Mouse (Mus musculus) gastrocnemius, adult 8-10 months (tissue): Measurements from ENCODE around the gene Scel. TPM values are rescaled to one million over a fixed set of nuclear protein-coding genes. Genes with fewer than 3 reads are reported as not detected.

Experiments used
- DNase-seq, 2 experiments: peaks; one replicate each; pipeline ENCODE4 v3.0.0; 2022; ENCODE audit warnings: low spot score in 2 of 2
- total RNA-seq, 4 experiments: library from RNA; stranded (reverse); gene quantifications; 2 replicates each; pipeline ENCODE4 v1.2.4; 2022

Scel gene
- total RNA-seq, 4 experiments from 2014 or later = 0.16 to 0.58 (median 0.19) TPM

DNA sequence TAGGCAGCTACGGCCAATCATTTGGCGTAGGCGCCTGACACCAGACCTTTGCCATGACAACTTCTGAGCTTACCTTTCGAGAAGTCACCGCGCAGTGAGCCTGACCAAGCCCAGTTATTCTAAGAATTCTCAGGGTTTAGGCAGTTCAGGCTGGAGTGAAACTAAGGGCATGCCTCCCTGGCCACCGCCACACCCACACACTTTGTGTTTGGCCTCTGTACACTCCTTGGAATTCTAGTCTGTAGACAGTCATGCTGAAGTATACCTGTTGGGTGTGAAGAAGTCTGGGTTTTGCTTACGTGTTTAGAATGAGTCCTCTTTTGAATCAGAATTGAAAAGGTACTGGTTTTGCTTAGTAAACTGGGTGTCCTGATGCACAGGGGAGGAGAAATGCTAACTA is 3.6 kb upstream of the Scel start:
- DNase-seq = no peak

DNA sequence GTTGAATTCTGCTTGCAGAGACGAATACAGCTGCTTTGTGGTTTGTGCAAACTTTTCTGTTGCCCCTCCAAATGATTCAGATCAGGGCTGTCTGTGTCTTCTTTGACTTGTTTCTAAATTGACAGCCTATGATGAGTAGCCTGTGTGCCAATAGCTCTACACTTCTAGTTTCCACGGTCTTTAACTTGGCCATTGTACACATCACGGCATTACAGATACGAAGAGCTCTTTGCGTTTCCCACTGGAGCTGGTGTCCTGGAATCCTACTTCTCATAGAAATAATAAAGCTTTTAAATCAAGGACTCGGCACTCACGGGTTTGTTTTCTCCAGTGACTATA is 300 bp downstream of the Scel start:
- no peak for DNase-seq

DNA sequence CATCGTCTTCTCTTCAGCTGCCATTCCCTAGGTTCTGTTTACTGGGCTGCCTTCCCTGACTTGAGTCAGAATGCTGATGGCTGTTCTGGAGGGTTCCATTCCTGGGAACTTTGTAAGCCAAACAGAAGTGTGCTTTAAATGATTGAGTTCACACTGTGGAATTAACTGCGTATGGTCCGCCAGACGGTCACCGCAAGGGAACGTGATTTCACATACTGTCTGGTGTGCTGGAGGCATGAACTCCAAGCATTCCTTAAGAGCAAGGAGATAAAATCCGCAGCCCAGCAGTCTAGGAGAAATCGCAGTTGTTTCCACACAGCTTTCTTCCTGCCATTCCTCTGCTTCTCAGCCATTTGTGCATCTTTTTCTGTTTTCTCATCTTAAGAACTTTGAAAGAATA is 2.3 kb downstream of the Scel start:
- DNase-seq = no peak

DNA sequence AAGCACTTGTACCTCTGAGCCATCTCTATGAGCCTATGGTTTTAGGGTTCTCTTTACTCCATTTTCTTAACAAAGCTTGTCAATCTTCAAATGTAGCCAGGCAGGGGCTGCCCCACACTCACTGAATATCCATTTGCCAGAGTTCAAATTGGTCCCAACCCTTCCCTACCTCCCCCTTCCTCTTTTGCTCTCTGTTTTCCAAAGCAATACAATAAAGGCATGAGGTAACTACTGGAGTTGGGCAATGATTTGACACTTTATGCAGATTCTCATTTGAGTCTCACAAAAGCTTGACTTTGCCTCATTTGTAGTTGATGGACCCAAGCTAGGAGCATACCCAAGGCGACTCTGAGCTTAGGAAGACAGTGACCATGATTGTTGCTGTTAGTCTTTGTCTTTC is 13.1 kb downstream of the Scel start:
- DNase-seq = no peak

DNA sequence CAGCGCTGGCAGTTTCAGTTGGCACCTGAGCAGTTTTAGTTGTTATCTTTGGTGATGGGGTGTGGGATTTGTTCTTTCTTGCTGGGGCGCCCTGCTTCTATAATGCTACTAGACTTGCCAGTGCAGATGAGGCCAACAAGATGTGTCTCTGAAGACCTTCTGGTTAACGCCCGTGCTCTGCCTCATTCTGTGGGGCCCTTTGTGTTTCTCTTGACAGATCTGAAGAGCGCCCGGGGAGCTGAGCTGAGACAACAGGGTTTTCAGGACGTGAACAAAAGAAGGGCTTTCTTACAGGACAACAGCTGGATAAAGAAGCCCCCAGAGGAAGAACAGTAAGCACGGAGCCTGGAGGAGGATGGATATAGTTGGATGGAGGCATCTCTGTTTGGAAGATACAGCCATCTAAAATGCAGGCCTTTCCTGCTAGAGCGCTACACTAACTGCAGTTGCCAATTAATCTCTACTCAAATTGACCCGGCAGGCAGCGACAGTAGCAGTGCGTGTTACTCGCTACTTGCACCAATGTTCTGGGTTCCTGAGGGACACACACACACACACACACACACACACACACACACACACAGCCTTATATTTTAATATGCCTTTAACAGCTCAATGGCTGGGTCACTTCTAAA is 16.7 kb downstream of the Scel start:
- DNase-seq = no peak

DNA sequence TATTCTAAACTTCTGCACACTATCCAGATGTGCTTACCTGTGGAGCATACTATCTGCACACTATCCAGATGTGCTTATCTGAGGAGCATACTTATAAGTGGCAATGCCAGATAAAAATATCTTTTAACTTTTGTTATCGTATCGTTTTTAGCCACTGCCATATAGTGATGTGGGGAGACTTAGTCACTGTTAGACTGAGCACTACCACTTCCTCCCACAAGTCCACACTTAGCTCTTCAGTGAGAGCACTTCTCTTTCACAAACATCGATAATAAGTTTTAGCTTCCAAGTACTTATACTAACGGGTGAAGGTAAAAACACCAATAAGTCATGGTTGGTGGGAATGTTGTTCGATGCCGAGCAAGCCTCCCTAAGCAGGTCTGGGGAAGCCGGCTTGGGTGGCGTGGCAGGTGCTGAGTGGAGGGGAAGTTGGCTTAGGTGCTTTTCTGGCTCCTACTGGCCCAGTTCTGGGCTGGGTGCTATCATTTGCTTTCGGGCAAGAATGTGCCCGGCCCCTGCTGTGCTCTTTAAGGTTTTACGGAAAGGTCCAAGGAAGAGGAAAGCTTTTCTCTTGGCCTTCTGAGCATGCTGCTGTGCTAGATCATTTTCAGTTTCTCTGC is 18.7 kb downstream of the Scel start:
- no peak for DNase-seq

DNA sequence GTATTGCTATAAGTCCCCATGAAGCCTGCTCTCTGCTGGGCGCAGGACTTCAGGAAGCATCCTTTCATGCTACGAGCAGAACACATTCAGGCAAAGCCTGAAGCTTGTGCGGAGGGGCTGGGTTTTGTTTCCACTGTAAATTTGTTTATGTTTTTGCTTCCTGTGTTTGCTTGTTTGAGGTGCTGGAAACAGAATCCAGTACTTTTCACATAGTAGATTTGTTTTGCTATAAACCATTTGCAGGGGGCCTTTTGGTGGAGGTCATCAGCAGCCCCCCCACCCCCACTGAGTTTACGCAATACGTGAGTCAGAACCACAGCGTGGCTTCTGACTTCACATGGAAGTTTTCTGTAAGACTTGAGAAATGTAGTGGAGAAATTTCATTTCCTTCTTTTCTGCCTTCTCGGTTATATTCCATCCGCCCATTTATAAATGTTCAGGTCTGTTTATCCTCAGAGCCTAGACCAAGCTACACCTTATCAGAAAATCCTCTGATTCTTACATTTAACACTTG is 22.4 kb downstream of the Scel start:
- DNase-seq = no peak

DNA sequence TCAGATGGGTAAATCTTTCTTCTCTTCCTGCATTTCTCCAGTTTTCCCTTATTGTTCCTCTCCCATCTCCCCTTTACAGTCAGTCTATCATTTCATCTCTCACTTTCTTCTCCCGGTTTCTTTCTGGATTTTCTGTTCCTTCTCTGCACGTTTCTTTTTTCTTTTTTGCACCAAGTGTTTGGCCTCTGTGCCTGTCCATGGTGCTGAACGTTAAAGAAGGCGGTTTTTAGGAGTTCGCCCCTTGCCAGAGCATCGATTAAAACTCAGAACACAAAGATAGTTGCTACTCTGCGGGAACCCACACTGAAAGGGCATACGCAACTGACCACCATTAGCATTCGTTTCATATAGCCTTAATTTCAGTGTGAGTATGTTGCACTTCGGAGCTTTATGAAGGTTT is 23.2 kb downstream of the Scel start:
- no peak for DNase-seq

DNA sequence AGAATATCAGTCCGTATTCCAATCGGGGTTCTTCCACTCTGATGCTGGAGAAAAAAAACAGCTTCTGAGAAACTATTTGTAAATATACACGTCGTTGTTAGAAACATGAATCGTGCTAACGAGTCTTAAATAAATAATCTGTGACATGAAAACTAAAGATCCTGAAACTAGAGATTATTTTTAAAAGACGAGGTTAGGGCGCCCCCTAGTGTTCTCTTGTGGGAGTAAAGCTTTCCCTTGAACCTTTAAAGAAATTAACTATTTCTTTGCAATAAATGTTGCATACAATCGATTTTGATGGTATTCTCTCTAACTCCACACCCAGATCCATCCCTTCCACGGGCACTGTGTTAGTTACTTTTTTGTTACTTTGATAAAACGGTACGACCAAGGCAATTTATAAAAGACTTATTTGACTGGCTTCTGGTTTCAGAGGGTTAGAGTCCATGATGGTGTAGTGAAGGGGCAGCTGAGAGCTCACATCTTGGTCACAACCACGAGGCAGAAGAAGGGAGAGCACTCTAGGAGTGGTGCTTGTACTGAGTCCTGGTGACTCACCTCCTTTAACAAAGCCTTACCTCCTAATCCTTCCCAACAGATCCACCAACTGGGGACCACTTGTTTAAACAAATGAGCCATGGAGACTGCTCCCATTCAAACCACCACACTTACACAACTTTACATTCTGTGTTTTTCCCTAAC is 24.4 kb downstream of the Scel start:
- no peak for DNase-seq

DNA sequence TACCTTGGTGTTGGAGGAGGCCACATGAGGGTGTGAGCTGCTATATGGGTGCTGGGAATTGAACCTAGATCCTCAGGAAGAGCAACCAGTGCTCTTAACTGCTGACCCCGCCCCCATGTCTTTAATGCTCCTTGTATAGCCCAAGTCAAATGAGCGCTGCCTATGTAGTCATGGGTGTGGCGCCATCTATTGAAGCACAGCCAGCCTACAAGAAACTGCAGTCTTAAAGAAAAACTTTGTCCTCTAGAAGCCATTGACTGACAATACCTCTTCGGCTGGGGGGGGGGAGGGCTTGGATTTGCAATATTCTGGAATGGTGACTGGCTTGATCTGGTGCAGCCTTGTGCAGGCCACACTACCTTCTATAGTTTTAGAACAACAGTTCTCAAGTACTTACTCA is 26.7 kb downstream of the Scel start:
- DNase-seq = no peak

DNA sequence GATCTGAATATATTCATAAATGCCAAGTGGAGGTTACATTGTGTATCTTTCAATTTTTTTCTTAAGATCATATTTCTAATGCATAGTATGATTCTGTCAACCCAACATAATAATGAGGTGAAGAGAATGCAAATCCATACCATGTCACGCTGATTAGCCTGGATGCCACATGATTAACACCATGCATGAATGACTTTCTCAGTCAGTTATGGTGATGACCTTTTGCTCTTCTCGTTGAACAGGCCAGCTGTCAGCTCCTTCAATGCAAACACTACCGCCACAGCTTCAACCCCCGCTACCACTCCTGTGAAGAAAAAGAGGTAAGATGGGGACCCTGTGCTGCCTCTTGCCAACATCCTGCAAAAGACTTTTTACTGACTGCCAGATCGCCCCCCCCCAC is 28.5 kb downstream of the Scel start:
- DNase-seq = no peak

DNA sequence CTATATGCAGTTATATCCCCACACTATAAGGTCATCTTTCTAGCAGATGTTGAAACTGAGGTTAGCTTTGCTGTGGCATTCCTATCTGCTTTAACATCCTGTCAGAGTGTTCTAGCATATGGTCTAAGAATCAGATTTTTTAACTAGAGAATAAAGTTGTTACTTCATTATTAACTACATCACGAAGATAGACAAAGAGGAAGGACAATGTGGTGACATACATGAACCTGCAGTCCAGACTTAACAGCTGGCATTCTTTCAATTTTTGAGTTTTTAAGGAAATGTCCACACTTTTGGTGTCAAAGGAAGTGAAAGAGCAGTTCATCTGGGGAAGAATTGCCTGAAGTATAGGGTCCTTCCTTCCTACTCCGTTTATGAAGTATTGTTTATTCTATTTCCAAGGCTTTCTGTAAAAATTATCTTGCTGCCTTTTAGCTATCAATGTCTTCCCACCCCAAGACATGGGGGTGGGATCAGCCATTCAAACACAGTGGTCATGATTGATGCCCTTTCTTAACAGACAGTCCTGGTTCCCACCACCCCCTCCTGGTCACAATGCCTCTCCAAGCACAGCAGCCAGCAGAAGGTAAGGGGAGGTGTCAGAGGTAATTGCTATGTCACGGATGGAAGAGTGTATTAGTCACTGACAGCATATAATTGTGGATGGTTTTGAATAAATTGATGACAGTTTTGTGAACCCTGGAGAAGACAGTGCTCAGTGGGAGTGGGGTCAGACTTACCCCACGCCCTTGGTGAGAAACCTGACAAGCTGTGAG is 30.4 kb downstream of the Scel start:
- no peak for DNase-seq

DNA sequence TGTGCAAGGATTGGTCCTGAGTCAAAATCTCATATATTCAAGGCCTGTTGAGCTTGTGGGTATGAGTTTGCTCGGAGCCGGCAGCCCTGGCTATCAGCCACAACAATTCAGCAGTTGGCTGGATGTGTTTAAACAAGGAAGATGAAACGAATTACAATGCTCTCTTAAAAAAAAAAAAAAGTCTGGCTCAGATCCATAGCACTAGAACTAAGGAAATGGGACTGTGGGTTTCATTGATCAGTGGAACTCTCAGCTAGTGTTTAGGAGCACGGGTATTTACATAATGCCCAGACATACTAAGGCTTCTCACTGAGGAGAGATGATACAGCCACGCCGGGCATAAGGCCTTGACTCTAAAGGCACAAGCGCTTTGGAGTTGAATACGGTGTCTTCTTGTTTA is 32.6 kb downstream of the Scel start:
- DNase-seq = no peak

DNA sequence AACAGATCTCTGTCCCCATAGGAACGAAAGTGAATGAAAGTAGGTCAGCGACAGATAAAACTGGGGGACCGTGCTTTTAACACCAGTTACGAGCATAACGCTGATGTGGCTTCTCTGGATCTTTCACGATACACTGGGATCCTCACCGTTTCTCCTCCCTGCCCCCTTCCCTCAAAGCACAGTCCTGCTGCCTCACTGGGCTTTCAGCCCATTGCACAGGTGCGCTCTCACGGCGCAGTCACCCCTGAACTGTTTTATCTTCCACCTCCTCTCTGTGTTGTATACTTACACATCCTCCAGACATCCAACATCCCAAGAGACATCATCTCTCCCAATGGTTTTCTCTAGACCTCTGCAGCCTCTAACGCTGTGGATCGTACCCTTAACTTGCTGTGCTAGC is 33.1 kb downstream of the Scel start:
- no peak for DNase-seq

DNA sequence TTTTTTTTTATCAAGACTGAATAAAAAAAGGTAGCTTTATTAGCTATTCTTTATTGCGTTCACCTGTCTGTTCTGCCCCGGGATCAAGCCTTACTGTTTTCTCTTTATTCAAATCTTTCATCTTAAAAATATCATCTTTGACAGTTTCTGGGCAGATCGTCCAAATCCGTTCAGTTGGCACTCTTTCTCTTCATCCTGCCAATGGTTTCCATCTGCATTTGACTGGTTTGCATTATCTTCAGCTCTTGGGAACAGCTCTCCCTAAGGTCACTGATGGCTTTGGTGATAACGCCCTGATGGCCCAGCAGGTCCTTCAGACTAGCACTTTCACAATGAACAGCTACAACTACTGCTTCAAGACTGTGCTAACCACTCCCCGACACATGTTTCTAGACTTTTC is 35.1 kb downstream of the Scel start:
- no peak for DNase-seq

DNA sequence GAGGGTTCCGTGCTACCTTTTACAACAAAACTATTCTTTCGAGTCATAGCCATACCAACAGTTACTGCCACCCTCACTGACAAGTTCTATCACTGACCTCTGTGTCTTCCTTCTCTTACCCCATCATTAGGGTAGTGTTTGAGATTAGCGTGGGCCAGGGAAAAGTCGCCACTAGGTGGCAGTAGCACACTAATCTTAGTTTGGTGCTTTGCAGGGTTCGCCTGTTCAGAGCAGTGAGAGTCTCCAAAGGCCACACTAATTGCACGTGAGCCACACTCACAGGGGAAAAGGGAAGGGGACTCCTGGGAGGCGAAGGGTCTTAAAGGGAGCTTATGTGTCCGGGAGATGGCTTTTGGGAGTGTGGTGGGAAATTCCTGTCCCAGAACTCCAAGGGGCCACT is 37.3 kb downstream of the Scel start:
- DNase-seq = peak; percentile 30 to 37

DNA sequence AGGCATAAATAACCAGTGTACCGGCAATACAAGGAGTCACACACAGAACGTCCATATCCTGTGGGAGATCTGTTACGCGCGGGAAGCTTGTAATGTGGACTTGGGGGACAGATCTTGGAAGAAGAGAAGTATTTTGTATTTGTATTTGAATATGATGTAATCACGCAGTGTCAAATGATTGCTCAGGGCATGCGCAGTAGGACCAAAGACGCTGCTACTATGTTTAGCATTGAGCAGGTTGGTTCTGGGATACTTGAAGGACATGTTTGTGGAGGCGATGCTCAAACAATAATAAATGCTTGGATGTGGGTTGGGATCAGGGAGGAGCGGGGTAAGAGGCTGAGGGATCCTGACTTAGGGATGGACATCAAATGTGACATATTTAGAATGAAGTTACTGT is 37.8 kb downstream of the Scel start:
- no peak for DNase-seq

DNA sequence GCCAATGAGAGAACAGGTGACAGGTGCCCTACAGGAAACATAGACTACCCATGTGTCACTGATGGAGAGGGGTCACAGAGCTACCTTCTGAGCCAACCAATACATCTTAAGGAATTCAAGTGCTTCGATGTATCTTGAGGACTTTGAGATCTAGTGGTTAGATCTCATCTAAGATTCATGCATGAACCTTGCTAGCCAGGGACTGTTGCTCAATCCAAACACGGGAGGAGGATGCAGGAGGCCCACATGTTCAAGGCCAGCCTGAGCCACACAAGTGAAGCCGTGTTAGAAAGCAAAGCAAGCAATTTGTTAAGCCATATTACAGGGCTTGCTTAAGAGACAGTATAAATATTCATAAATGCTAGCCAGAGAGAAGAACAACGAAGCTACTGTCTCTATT is 38.8 kb downstream of the Scel start:
- no peak for DNase-seq

DNA sequence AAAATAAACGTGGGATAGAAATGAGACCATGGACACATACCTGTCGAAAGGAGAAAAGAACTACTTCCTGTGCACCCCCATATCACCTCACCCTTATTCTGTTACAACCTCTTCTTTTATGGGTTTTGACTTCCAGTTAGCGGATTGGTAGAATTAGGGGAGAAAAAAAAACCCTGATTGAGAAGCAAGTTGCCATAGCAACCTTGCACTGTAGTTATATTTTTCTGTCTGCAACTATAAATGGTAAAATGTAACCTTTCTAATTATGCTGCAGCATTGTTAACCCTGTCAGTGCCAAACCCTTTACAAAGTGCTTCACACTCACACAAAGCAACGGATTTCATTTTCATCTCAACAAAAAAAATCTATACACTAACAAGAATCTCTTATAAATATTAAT is 39.2 kb downstream of the Scel start:
- DNase-seq = no peak

DNA sequence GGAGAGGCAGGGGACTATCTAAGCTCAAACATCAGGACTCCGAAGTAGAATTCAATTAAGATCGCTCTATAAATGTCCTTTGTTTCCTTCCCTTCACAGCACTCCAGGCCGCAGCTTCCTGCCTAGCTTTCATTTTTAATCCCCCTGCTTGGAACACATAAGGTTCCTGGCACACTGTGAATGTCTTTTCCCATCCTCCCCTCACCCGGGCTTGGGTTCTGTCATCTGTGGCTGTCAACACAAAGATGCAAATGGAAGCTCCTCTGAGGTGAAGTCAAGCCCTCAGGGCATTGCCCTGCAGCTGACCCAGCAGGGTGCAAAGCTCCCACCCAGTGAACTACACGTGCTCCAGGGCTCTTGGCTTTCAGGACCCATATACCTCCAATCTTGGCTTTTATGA is 43.5 kb downstream of the Scel start:
- DNase-seq = no peak

DNA sequence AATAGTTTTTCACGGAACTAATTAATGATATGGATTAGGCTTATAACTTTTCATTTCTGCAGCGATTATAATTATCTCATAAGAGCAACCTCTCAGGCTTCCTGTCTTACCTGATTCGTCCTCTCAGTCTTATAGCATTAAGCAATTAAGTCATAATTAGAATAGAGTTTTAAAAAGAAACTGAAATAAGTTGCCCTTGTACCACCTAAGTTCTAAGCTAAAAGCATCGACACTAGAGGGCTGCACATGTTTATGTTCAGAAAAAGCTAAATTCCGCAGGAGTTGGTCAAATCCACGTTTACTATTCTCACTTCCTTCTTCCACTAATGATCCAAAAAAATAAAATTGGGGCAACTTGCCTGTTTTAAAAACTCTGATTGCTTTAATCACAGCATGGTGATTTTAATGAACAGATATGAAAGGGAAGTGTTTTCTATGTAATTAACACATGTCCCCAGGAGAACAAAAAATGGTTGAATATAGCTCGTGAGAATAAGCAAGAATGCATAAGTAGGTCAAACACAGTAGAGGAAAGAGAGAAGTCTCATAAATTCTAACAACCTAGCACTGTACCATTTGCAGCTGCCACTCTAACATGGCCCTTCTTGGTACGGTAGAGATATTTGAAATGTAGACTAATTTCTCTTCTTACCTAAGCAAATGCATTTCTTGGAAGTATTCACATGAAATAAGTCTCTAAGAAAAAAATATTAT is 48.4 kb downstream of the Scel start:
- DNase-seq = no peak

DNA sequence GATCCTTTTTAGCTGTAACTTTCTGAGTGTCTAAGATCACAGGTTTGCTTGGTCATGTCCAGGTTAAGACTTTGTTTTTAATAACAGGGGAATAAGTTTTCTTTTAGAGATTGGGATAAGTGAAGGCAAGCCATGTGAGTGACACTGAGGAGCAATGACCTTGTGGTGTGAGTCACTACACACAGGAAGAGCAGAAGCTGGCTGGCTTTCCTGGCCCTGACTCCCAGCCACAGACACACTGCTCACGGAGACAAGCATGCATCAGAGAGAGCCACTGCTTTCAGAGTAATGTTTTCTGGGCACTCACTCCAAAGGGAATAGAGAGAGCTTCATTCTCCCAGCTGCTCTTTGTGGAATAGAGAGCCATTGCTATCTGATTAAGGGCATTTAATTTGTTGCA is 54.8 kb downstream of the Scel start:
- DNase-seq = no peak
